Mouse (Mus musculus): ENCODE results near the gene Fmnl3. TPM values are rescaled to one million over a fixed set of nuclear protein-coding genes. Genes with fewer than 3 reads are reported as not detected.
A peak's percentile ranks its signal among the peaks of the same experiment; 100 is the strongest.

Gene Fmnl3
- polyA plus RNA-seq, 1 experiment: 10.2 TPM

DNA sequence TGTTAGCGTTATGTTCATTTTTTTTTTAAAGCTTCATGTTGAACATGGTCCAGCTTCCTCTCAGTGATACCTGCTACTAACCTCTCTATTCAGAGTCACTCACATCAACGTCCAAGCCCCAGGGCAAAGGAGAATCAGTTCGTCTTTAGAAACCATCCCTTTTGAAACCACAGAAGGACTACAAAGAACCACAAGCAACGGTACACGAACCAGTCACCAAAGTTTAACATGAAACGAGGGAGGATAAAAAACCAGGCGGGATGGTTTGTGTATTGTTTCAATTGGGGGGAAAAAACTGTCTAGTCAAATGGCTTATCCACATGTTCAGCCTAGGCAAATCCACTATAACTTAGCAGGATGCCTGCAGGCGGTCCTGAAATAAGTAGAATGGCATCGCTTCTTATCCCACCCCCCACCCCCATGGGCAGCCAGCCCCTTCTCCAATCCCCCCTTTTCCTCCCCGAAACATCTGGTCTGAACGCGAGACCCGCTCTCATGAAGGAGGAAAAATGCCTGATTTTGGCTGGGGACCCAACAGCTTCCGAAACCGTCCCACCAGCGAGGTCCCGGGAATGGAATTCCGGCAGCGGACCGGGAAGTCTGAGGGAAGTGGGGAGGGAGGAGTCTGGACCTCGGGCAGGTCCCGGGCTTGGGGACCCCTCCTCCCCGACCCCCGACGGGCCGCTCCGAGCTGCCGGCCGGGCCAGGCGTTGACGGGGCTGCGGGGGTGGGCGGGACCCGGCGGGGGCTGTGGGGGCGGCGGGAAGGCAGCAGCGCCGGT, 701 bp downstream of the Fmnl3 start:
- no peak for TF ChIP-seq CTCF (IDR thresholded peaks at IDR 0.05; ENCODE audit: low read depth, low read length)
- no peak for TF ChIP-seq EP300 (IDR thresholded peaks at IDR 0.05; ENCODE audit: insufficient read depth, low read depth, low read length)
- TF ChIP-seq POLR2A (IDR thresholded peaks at IDR 0.05; ENCODE audit: insufficient read depth, low read length): no peak
- Histone ChIP-seq H3K4me3 (ENCODE audit: low read depth, low read length) (peak overlapping the region; percentile 95), H3K9ac (ENCODE audit: low read depth, poor library complexity, severe bottlenecking) (peak overlapping the region; percentile 93), H3K27me3 (ENCODE audit: control insufficient read depth, insufficient read depth, low read length, poor library complexity, severe bottlenecking) (no peaks in the 10 kb centered on the region; the same call in 1 of the 2 replicates), H3K4me1 (ENCODE audit: control insufficient read depth, insufficient read depth, low read length) (peaks cover 2% of the 10 kb centered on the region), H3K9me3 (replicated peaks; ENCODE audit: control insufficient read depth, insufficient read depth, low read length, poor library complexity, severe bottlenecking) (no peaks in the 10 kb centered on the region), H3K36me3 (ENCODE audit: control insufficient read depth, insufficient read depth, low read length, poor library complexity, severe bottlenecking) (no peaks in the 10 kb centered on the region), H3K27ac (ENCODE audit: insufficient read depth, low read length) (no peak overlapping the region)

DNA sequence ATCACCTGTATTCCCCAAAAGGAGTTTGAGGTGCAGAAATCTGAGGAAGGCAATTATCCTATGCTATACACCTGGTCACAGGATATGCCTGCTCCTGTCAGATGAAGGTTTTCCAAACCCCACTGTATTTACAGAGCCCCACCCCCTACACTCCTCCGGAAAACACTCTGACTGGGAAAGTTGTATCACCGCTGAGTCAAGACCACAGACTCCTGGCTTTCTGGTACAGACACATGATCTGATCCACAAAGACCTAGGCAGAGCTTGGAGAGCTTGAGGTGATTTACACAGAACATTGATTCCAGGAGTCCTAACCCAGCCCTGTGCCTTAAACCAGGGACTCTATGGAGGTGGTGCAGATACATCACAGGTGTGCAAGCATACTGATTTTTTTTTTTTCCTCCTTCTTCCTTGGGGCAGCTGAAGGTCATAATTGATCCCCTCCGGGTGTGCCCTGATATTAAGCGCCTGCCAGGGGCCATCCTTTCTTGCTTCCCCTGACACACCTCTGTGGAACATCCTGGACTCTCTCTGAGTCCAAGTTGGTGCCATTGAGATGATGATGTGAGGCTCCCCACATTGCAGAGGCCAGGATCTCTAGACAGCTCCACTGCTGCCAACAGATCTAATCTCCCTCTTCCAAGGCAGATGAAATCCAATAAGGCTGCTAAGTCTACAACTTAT, 1.6 kb downstream of the Fmnl3 start:
- no peak overlapping the region for H3K27ac ChIP-seq (ENCODE audit: insufficient read depth, low read length)
- no peaks in the 10 kb centered on the region for H3K36me3 ChIP-seq (ENCODE audit: control insufficient read depth, insufficient read depth, low read length, poor library complexity, severe bottlenecking)
- H3K4me1 ChIP-seq (ENCODE audit: control insufficient read depth, insufficient read depth, low read length): peaks cover 2% of the 10 kb centered on the region
- H3K4me3 ChIP-seq (ENCODE audit: low read depth, low read length): no peak overlapping the region
- TF ChIP-seq POLR2A (IDR thresholded peaks at IDR 0.05; ENCODE audit: insufficient read depth, low read length): no peak
- TF ChIP-seq EP300 (IDR thresholded peaks at IDR 0.05; ENCODE audit: insufficient read depth, low read depth, low read length): no peak
- no peak for TF ChIP-seq CTCF (IDR thresholded peaks at IDR 0.05; ENCODE audit: low read depth, low read length)
- H3K27me3 ChIP-seq (ENCODE audit: control insufficient read depth, insufficient read depth, low read length, poor library complexity, severe bottlenecking): no peaks in the 10 kb centered on the region; the same call in 1 of the 2 replicates
- no peak overlapping the region for H3K9ac ChIP-seq (ENCODE audit: low read depth, poor library complexity, severe bottlenecking)
- no peaks in the 10 kb centered on the region for H3K9me3 ChIP-seq (replicated peaks; ENCODE audit: control insufficient read depth, insufficient read depth, low read length, poor library complexity, severe bottlenecking)

DNA sequence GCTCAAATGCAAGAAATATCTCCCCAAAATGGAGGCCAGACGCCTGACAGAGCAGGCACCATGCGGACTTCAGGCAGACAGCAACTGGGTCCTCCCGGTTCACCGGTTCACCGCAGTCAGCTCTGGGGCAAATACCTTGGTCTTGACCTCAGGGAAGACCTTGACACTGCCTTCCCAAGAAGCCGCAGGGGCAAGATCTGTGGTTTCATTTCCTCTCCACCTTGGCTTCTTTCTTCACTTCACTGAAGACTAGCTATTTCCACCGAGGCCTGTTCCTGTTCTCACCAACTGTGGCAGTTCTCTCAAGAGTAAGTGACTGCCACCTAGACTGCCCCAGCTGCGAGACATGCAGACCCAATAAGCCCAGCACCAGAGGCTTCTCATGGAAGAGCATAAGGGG, 5.4 kb downstream of the Fmnl3 start:
- H3K4me3 ChIP-seq (ENCODE audit: low read depth, low read length): no peak overlapping the region
- H3K9me3 ChIP-seq (replicated peaks; ENCODE audit: control insufficient read depth, insufficient read depth, low read length, poor library complexity, severe bottlenecking): no peaks in the 10 kb centered on the region
- H3K27ac ChIP-seq (ENCODE audit: insufficient read depth, low read length): no peak overlapping the region
- H3K36me3 ChIP-seq (ENCODE audit: control insufficient read depth, insufficient read depth, low read length, poor library complexity, severe bottlenecking): no peaks in the 10 kb centered on the region
- H3K9ac ChIP-seq (ENCODE audit: low read depth, poor library complexity, severe bottlenecking): no peak overlapping the region
- H3K27me3 ChIP-seq (ENCODE audit: control insufficient read depth, insufficient read depth, low read length, poor library complexity, severe bottlenecking): no peaks in the 10 kb centered on the region
- peaks cover 2% of the 10 kb centered on the region for H3K4me1 ChIP-seq (ENCODE audit: control insufficient read depth, insufficient read depth, low read length)
- TF ChIP-seq EP300 (IDR thresholded peaks at IDR 0.05; ENCODE audit: insufficient read depth, low read depth, low read length) (no peak), CTCF (IDR thresholded peaks at IDR 0.05; ENCODE audit: low read depth, low read length) (no peak), POLR2A (IDR thresholded peaks at IDR 0.05; ENCODE audit: insufficient read depth, low read length) (no peak)

DNA sequence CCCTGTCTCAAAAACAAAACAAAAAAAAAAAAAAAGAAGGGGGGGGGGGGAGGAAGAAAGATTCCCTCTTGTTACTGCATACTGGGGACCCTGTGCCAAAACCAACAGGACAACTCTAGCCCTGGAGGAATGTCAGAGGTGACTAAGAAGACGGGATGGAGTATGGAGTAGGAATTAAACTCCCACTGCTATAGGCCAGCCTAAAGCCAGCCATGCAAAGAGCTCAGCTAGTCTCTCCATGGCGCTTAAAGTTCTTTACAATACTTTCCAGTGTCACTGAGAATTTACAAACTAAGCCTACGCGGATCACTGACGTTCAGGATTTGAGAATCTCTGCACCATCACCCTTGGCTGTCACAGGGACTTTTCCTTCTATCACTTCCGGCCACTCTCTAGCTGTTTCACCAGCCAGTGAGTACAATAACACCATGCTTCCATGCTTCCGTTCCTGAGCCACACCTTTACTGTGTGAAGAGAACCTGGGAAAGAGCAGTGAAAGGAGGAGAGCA, 6.2 kb downstream of the Fmnl3 start:
- Histone ChIP-seq H3K27me3 (ENCODE audit: control insufficient read depth, insufficient read depth, low read length, poor library complexity, severe bottlenecking) (no peaks in the 10 kb centered on the region), H3K4me1 (ENCODE audit: control insufficient read depth, insufficient read depth, low read length) (peaks cover 2% of the 10 kb centered on the region), H3K36me3 (ENCODE audit: control insufficient read depth, insufficient read depth, low read length, poor library complexity, severe bottlenecking) (no peaks in the 10 kb centered on the region), H3K27ac (ENCODE audit: insufficient read depth, low read length) (no peak overlapping the region), H3K9me3 (replicated peaks; ENCODE audit: control insufficient read depth, insufficient read depth, low read length, poor library complexity, severe bottlenecking) (no peaks in the 10 kb centered on the region), H3K9ac (ENCODE audit: low read depth, poor library complexity, severe bottlenecking) (no peak overlapping the region), H3K4me3 (ENCODE audit: low read depth, low read length) (no peak overlapping the region)
- no peak for TF ChIP-seq EP300 (IDR thresholded peaks at IDR 0.05; ENCODE audit: insufficient read depth, low read depth, low read length)
- no peak for TF ChIP-seq CTCF (IDR thresholded peaks at IDR 0.05; ENCODE audit: low read depth, low read length)
- TF ChIP-seq POLR2A (IDR thresholded peaks at IDR 0.05; ENCODE audit: insufficient read depth, low read length): no peak

DNA sequence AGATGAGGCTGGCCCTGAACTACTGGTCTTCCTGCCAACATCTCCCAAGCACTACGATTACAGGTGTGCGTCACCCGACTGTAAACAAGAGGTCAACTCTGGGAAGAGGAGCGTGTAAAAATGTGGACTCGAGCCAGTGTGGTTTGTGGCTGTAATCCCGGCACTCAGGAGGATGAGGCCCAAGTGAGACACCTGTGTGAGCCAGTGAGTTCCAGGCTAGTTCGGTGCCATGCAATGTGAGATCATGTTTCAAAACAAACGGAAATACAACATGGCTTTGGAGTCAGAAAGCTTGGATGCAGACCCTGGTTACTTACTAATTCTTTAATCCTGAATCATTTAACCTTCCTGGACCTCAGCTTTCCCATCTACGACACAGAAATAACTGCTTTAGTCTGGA, 11.3 kb downstream of the Fmnl3 start:
- no peaks in the 10 kb centered on the region for H3K4me1 ChIP-seq (ENCODE audit: control insufficient read depth, insufficient read depth, low read length)
- no peak for TF ChIP-seq POLR2A (IDR thresholded peaks at IDR 0.05; ENCODE audit: insufficient read depth, low read length)
- TF ChIP-seq EP300 (IDR thresholded peaks at IDR 0.05; ENCODE audit: insufficient read depth, low read depth, low read length): no peak
- no peak for TF ChIP-seq CTCF (IDR thresholded peaks at IDR 0.05; ENCODE audit: low read depth, low read length)
- H3K36me3 ChIP-seq (ENCODE audit: control insufficient read depth, insufficient read depth, low read length, poor library complexity, severe bottlenecking): no peaks in the 10 kb centered on the region
- no peaks in the 10 kb centered on the region for H3K9me3 ChIP-seq (replicated peaks; ENCODE audit: control insufficient read depth, insufficient read depth, low read length, poor library complexity, severe bottlenecking)
- H3K9ac ChIP-seq (ENCODE audit: low read depth, poor library complexity, severe bottlenecking): no peak overlapping the region
- H3K27ac ChIP-seq (ENCODE audit: insufficient read depth, low read length): no peak overlapping the region
- H3K4me3 ChIP-seq (ENCODE audit: low read depth, low read length): no peak overlapping the region
- no peaks in the 10 kb centered on the region for H3K27me3 ChIP-seq (ENCODE audit: control insufficient read depth, insufficient read depth, low read length, poor library complexity, severe bottlenecking)

DNA sequence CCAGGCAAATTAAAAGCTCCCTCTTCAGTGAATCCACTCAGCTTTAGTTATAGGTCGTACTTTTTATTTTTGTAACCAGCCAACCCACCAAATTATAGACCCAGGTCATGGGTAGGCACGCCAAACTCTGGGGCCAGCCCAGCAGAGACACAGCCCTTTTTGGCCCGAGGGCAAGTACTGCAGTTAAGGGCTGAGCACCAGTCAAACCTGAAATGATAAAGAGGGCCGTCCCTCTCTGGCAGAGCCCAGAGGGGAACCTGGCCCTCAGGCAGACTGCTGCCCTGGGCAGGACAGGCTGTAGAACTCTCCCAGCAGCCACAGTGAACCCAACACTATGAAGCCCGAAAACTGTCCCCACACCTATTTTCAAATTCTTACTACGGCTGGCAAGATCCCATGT, 13.8 kb downstream of the Fmnl3 start:
- H3K4me1 ChIP-seq (ENCODE audit: control insufficient read depth, insufficient read depth, low read length): no peaks in the 10 kb centered on the region
- no peak overlapping the region for H3K4me3 ChIP-seq (ENCODE audit: low read depth, low read length)
- H3K9me3 ChIP-seq (replicated peaks; ENCODE audit: control insufficient read depth, insufficient read depth, low read length, poor library complexity, severe bottlenecking): no peaks in the 10 kb centered on the region
- no peak for TF ChIP-seq CTCF (IDR thresholded peaks at IDR 0.05; ENCODE audit: low read depth, low read length)
- no peak for TF ChIP-seq EP300 (IDR thresholded peaks at IDR 0.05; ENCODE audit: insufficient read depth, low read depth, low read length)
- TF ChIP-seq POLR2A (IDR thresholded peaks at IDR 0.05; ENCODE audit: insufficient read depth, low read length): no peak
- no peak overlapping the region for H3K27ac ChIP-seq (ENCODE audit: insufficient read depth, low read length)
- no peak overlapping the region for H3K9ac ChIP-seq (ENCODE audit: low read depth, poor library complexity, severe bottlenecking)
- H3K27me3 ChIP-seq (ENCODE audit: control insufficient read depth, insufficient read depth, low read length, poor library complexity, severe bottlenecking): no peaks in the 10 kb centered on the region
- H3K36me3 ChIP-seq (ENCODE audit: control insufficient read depth, insufficient read depth, low read length, poor library complexity, severe bottlenecking): no peaks in the 10 kb centered on the region

All from ES-Bruce4 (cell line).